Mouse (Mus musculus) C2C12 (cell line): ENCODE measurements at regions not wholly inside any gene's neighbourhood (a gene's known extent, or its start where the extent isn't known, plus 50 kb on each side); places are given as distances from the start of the nearest gene placed in this dataset.

Experiments used
- CTCF ChIP-seq: IDR thresholded peaks from one replicate; pipeline ENCODE4 v1.5.1; 2011; ENCODE audit not compliant: control insufficient read depth, insufficient read depth, insufficient read length
- FOSL1 ChIP-seq: IDR thresholded peaks from one replicate; pipeline ENCODE4 v1.8.0; 2011; ENCODE audit warnings: mild to moderate bottlenecking, low read length; ENCODE audit not compliant: poor library complexity, insufficient read depth, severe bottlenecking
- MAX ChIP-seq: IDR thresholded peaks from one replicate; pipeline ENCODE4 v1.6.1; 2011; ENCODE audit warnings: mild to moderate bottlenecking, control low read depth
- MYOD1 ChIP-seq: IDR thresholded peaks from one replicate; pipeline ENCODE4 v1.6.1; 2011; ENCODE audit warnings: low read depth; ENCODE audit not compliant: control insufficient read depth, insufficient read length

DNA sequence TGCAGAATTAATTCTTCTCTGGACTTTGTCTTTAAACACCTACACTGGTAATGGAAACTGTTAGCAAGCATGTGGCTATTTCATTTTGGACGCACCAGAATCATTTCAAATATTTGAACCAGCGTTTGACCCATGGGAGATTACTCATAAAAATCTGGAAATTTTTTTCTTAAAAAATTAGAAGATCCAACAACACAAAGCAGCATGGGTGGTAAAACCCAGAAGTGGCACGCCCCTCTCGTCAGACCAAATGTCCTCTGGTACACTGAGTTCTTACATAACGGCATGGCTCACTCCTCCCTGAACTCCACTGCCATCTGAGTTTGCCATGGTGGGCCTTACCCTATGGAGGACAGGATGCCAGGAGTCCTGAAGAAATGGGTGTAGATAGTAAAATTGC lies 166.3 kb upstream of the Clint1 start:
- TF ChIP-seq CTCF (no peak), MYOD1 (no peak), MAX (no peak), FOSL1 (no peak)
